In the genomic region with DNA sequence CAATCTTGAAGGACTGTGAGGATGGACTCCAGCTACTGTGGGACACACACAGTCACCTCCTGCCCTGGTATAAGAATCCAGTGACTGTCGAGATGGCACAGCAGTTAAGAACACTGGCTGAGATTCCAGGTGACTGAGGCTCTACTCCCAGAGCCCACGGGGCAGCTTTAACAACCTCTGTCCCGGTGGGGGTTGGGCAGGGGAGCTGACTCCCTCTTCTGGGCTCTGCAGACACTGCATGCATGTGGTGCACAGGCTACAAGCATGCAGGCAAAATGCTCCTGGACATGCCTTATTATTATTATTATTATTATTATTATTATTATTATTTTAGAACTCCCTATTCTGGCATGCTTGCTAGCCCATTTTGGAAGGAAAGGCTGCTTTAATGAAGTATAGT, we compare ENCODE assay signal across 15 mouse cellular contexts. TPM values are rescaled to one million over a fixed set of nuclear protein-coding genes. Genes with fewer than 3 reads are reported as not detected.
A peak's percentile ranks its signal among the peaks of the same experiment; 100 is the strongest.
DNase-seq lines count a peak whose midpoint lies in the region; ATAC-seq and TF ChIP-seq lines count a peak whose summit lies in the region.
"Had no signal": no experiment of that assay in that cellular context is flagged by ENCODE, and none has a peak within 500 bp of the region (broad histone marks: within the 10 kb centered on the region; RNA-seq: fewer than 3 reads in every experiment).

No protein-coding gene starts in this region.

- H3K9me3 ChIP-seq in hindbrain, postnatal 0 days (ENCODE audit: low read length): no peaks in the 10 kb centered on the region
- H3K9me3 ChIP-seq in hindbrain, embryonic 16.5 days (ENCODE audit: control insufficient read depth, low read length): no peaks in the 10 kb centered on the region
- H3K9me3 ChIP-seq in lung, embryonic 14.5 days (ENCODE audit: low read depth, low read length): no peaks in the 10 kb centered on the region
- H3K9me3 ChIP-seq in ES-E14 (ENCODE audit: control insufficient read depth, insufficient read depth, low read depth, low read length): no peaks in the 10 kb centered on the region
- no peaks in the 10 kb centered on the region for H3K9me3 ChIP-seq in stomach, postnatal 0 days (ENCODE audit: control insufficient read depth, low read length)
- H3K9me3 ChIP-seq: forebrain, embryonic 13.5 days; heart, embryonic 13.5 days; limb, embryonic 12.5 days; lung, embryonic 15.5 days; neural tube, embryonic 15.5 days had no signal

- no peak overlapping the region for H3K4me2 ChIP-seq in hindbrain, postnatal 0 days (ENCODE audit: low read depth, low read length)
- H3K4me2 ChIP-seq in hindbrain, embryonic 16.5 days (ENCODE audit: low read length): no peak overlapping the region
- no peak overlapping the region for H3K4me2 ChIP-seq in lung, embryonic 14.5 days
- H3K4me2 ChIP-seq in stomach, postnatal 0 days (replicated peaks; ENCODE audit: low read depth): no peak overlapping the region
- H3K4me2 ChIP-seq: forebrain, embryonic 13.5 days; heart, embryonic 13.5 days; limb, embryonic 12.5 days; lung, embryonic 15.5 days; neural tube, embryonic 15.5 days had no signal

- no peak for ATAC-seq in hindbrain, postnatal 0 days
- no peak for ATAC-seq in hindbrain, embryonic 16.5 days
- no peak for ATAC-seq in lung, embryonic 14.5 days (ENCODE audit: insufficient read depth)
- ATAC-seq in stomach, postnatal 0 days (ENCODE audit: low FRiP score, low TSS enrichment): no peak
- ATAC-seq: forebrain, embryonic 13.5 days had no signal

- no peak for TF ChIP-seq EP300 in stomach, postnatal 0 days (optimal IDR thresholded peaks at IDR 0.05)

- no peak overlapping the region for H3K9ac ChIP-seq in hindbrain, postnatal 0 days (replicated peaks; ENCODE audit: low read length)
- no peak overlapping the region for H3K9ac ChIP-seq in hindbrain, embryonic 16.5 days (ENCODE audit: low read depth, low read length)
- no peak overlapping the region for H3K9ac ChIP-seq in lung, embryonic 14.5 days
- no peak overlapping the region for H3K9ac ChIP-seq in ES-E14 (ENCODE audit: insufficient read depth, low read depth, low read length, poor library complexity, severe bottlenecking)
- H3K9ac ChIP-seq in stomach, postnatal 0 days (ENCODE audit: low read length): no peak overlapping the region
- H3K9ac ChIP-seq: forebrain, embryonic 13.5 days; heart, embryonic 13.5 days; limb, embryonic 12.5 days; lung, embryonic 15.5 days; neural tube, embryonic 15.5 days had no signal

- in situ Hi-C loops in ES-E14 (cut with MboI; ENCODE audit: low sequenced_read_pairs in 2 of 2, unreplicated experiment in 2 of 2): no loop called here

- H3K27me3 ChIP-seq in hindbrain, postnatal 0 days (ENCODE audit: insufficient read depth, low read length): no peaks in the 10 kb centered on the region
- no peaks in the 10 kb centered on the region for H3K27me3 ChIP-seq in hindbrain, embryonic 16.5 days (replicated peaks; ENCODE audit: control insufficient read depth, insufficient read depth, low read length)
- H3K27me3 ChIP-seq in lung, embryonic 14.5 days (ENCODE audit: insufficient read depth, low read length): no peaks in the 10 kb centered on the region
- H3K27me3 ChIP-seq in stomach, postnatal 0 days (ENCODE audit: control insufficient read depth, insufficient read depth, low read length): no peaks in the 10 kb centered on the region
- H3K27me3 ChIP-seq: forebrain, embryonic 13.5 days; limb, embryonic 12.5 days; neural tube, embryonic 15.5 days had no signal

- no peak for DNase-seq in hindbrain, postnatal 0 days (ENCODE audit: low spot score)
- no peak for DNase-seq in lung, embryonic 14.5 days
- DNase-seq in lung, adult 18-20 months: no peak
- peak; percentile 22 for DNase-seq in ES-E14 (ENCODE audit: low read depth, low spot score)
- DNase-seq in stomach, postnatal 0 days (ENCODE audit: low spot score): no peak
- DNase-seq in right cerebral cortex, postnatal 14 days: no peak
- DNase-seq: kidney, postnatal 10 days; midbrain, embryonic 14.5 days had no signal

- H3K27ac ChIP-seq in hindbrain, postnatal 0 days: no peak overlapping the region
- no peak overlapping the region for H3K27ac ChIP-seq in hindbrain, embryonic 16.5 days (ENCODE audit: low read depth, low read length)
- no peak overlapping the region for H3K27ac ChIP-seq in lung, embryonic 14.5 days (ENCODE audit: low read depth)
- no peak overlapping the region for H3K27ac ChIP-seq in ES-E14 (ENCODE audit: insufficient read depth, low read depth, low read length, poor library complexity, severe bottlenecking)
- H3K27ac ChIP-seq in stomach, postnatal 0 days (replicated peaks): no peak overlapping the region
- H3K27ac ChIP-seq: forebrain, embryonic 13.5 days; heart, embryonic 13.5 days; limb, embryonic 12.5 days; lung, embryonic 15.5 days; neural tube, embryonic 15.5 days had no signal

- peak; percentile 29 for TF ChIP-seq CTCF in hindbrain, postnatal 0 days (IDR thresholded peaks at IDR 0.05; ENCODE audit: low read depth)
- TF ChIP-seq CTCF in lung, embryonic 14.5 days (IDR thresholded peaks at IDR 0.05; ENCODE audit: low read depth): peak; percentile 24; the same call in 1 of the 2 replicates
- peak; percentile 41; the same call in 1 of the 2 replicates for TF ChIP-seq CTCF in stomach, postnatal 0 days (IDR thresholded peaks at IDR 0.05; ENCODE audit: low read depth)

- no peaks in the 10 kb centered on the region for H3K36me3 ChIP-seq in hindbrain, postnatal 0 days (ENCODE audit: insufficient read depth, low read length)
- no peaks in the 10 kb centered on the region for H3K36me3 ChIP-seq in hindbrain, embryonic 16.5 days (ENCODE audit: control insufficient read depth, insufficient read depth, low read length)
- H3K36me3 ChIP-seq in lung, embryonic 14.5 days (ENCODE audit: insufficient read depth): no peaks in the 10 kb centered on the region
- H3K36me3 ChIP-seq in ES-E14 (ENCODE audit: control insufficient read depth, insufficient read depth, low read length, poor library complexity, severe bottlenecking): no peaks in the 10 kb centered on the region
- H3K36me3 ChIP-seq in stomach, postnatal 0 days (ENCODE audit: control insufficient read depth, insufficient read depth, low read length): no peaks in the 10 kb centered on the region
- H3K36me3 ChIP-seq: heart, embryonic 13.5 days; limb, embryonic 12.5 days; lung, embryonic 15.5 days; neural tube, embryonic 15.5 days had no signal

- WGBS in hindbrain, postnatal 0 days: 33% methylated on average over 3 of the region's 3 CpGs
- 35% methylated on average over 3 of the region's 3 CpGs for WGBS in hindbrain, embryonic 16.5 days
- 19% methylated on average over 3 of the region's 3 CpGs for WGBS in lung, embryonic 14.5 days
- 26% methylated on average over 3 of the region's 3 CpGs for WGBS in stomach, postnatal 0 days

- H3K4me1 ChIP-seq in hindbrain, postnatal 0 days (ENCODE audit: insufficient read depth, low read length): no peaks in the 10 kb centered on the region
- H3K4me1 ChIP-seq in hindbrain, embryonic 16.5 days (ENCODE audit: control insufficient read depth, insufficient read depth, low read depth, low read length): peaks cover 3% of the 10 kb centered on the region; the same call in 1 of the 2 replicates
- H3K4me1 ChIP-seq in lung, embryonic 14.5 days (ENCODE audit: insufficient read depth): peaks cover 4% of the 10 kb centered on the region
- 0 out of 4 replicates have a peak, but pooled peaks cover 0 to 2% of the 10 kb centered on the region in 2 experiments for H3K4me1 ChIP-seq in ES-E14 (ENCODE audit: control insufficient read depth in 2 of 2, insufficient read depth in 2 of 2, low read length in 2 of 2, poor library complexity in 1 of 2)
- no peaks in the 10 kb centered on the region for H3K4me1 ChIP-seq in stomach, postnatal 0 days (replicated peaks; ENCODE audit: control insufficient read depth, insufficient read depth)

- H3K4me3 ChIP-seq in hindbrain, postnatal 0 days (ENCODE audit: low read length): no peak overlapping the region
- H3K4me3 ChIP-seq in hindbrain, embryonic 16.5 days (ENCODE audit: low read length): no peak overlapping the region
- H3K4me3 ChIP-seq in lung, embryonic 14.5 days (ENCODE audit: low read depth, low read length): no peak overlapping the region
- H3K4me3 ChIP-seq in ES-E14 (ENCODE audit: insufficient read depth in 1 of 2, low read depth in 1 of 2, low read length in 2 of 2, poor library complexity in 1 of 2, severe bottlenecking in 1 of 2): no peak overlapping the region
- no peak overlapping the region for H3K4me3 ChIP-seq in stomach, postnatal 0 days (ENCODE audit: low read depth, low read length)
- H3K4me3 ChIP-seq: forebrain, embryonic 13.5 days; heart, embryonic 13.5 days; limb, embryonic 12.5 days; lung, embryonic 15.5 days; myocyte; neural tube, embryonic 15.5 days had no signal

TF ChIP-seq in ES-E14, 5 proteins besides CTCF, POLR2A, EP300 and RAD21 (continues in another document):
- TF ChIP-seq ZC3H11A (IDR thresholded peaks at IDR 0.05; ENCODE audit: borderline replicate concordance, low read depth, low read length) (no peak), MAFK (IDR thresholded peaks at IDR 0.05; ENCODE audit: insufficient read depth, low read depth, low read length) (no peak), HCFC1 (IDR thresholded peaks at IDR 0.05; ENCODE audit: borderline replicate concordance, insufficient read depth, low read length) (no peak), CHD2 (IDR thresholded peaks at IDR 0.05; ENCODE audit: low read depth, low read length) (no peak)

RNA-seq across cellular contexts. Expression of a gene that starts 4.4 kb away (rescaled TPM):
- 41.6 and 53.9 TPM in 2 replicates for total RNA-seq in hindbrain, postnatal 0 days (2014; rRNA removed)
- 127 and 149 TPM in 2 replicates for polyA plus RNA-seq in hindbrain, postnatal 0 days (2015; fragmentation: Nextera tagmentation; extraction: Ambion mirVana)
- 152 and 155 TPM in 2 replicates for polyA plus RNA-seq in hindbrain, embryonic 16.5 days (2015; fragmentation: Nextera tagmentation; extraction: Ambion mirVana)
- polyA plus RNA-seq in lung, embryonic 14.5 days (2014; fragmentation: Nextera tagmentation; extraction: Ambion mirVana): 12.8 and 14.8 TPM in 2 replicates
- total RNA-seq in ES-E14 (2012; rRNA removed): 2.7 and 4.6 TPM in 2 replicates
- 9.9 and 10.9 TPM in 2 replicates for polyA plus RNA-seq in stomach, postnatal 0 days (2015; fragmentation: Nextera tagmentation; extraction: Ambion mirVana)

RNA-seq across cellular contexts. Expression of a gene that starts 54.0 kb away (rescaled TPM):
- total RNA-seq in hindbrain, postnatal 0 days (2014; rRNA removed): 8.6 and 11.7 TPM in 2 replicates
- polyA plus RNA-seq in hindbrain, postnatal 0 days (2015; fragmentation: Nextera tagmentation; extraction: Ambion mirVana): 6.3 and 6.4 TPM in 2 replicates
- polyA plus RNA-seq in hindbrain, embryonic 16.5 days (2015; fragmentation: Nextera tagmentation; extraction: Ambion mirVana): 7.4 and 7.9 TPM in 2 replicates
- polyA plus RNA-seq in lung, embryonic 14.5 days (2014; fragmentation: Nextera tagmentation; extraction: Ambion mirVana): 27.1 and 27.5 TPM in 2 replicates
- total RNA-seq in ES-E14 (2012; rRNA removed): 48.9 and 58.0 TPM in 2 replicates
- polyA plus RNA-seq in stomach, postnatal 0 days (2015; fragmentation: Nextera tagmentation; extraction: Ambion mirVana): 10.5 and 11.9 TPM in 2 replicates

RNA-seq across cellular contexts. Expression of a gene that starts 54.6 kb away (rescaled TPM):
- total RNA-seq in hindbrain, postnatal 0 days (2014; rRNA removed): 14.8 and 14.9 TPM in 2 replicates
- 32.7 and 36.8 TPM in 2 replicates for polyA plus RNA-seq in hindbrain, postnatal 0 days (2015; fragmentation: Nextera tagmentation; extraction: Ambion mirVana)
- polyA plus RNA-seq in hindbrain, embryonic 16.5 days (2015; fragmentation: Nextera tagmentation; extraction: Ambion mirVana): 36.9 and 38.5 TPM in 2 replicates
- polyA plus RNA-seq in lung, embryonic 14.5 days (2014; fragmentation: Nextera tagmentation; extraction: Ambion mirVana): 52.9 and 57.3 TPM in 2 replicates
- total RNA-seq in ES-E14 (2012; rRNA removed): 34.4 and 37.0 TPM in 2 replicates
- polyA plus RNA-seq in stomach, postnatal 0 days (2015; fragmentation: Nextera tagmentation; extraction: Ambion mirVana): 29.4 and 31.9 TPM in 2 replicates
